Mouse (Mus musculus) ES-Bruce4 (cell line): ENCODE data around the gene Kalrn.

Experiments
- CTCF ChIP-seq: IDR thresholded peaks from one replicate; pipeline ENCODE4 v1.8.1; 2011; ENCODE audit warnings: low read depth, low read length
- EP300 ChIP-seq: IDR thresholded peaks from 2 replicates; pipeline ENCODE4 v1.6.1; 2011; ENCODE audit warnings: low read depth, low read length; ENCODE audit not compliant: insufficient read depth

DNA sequence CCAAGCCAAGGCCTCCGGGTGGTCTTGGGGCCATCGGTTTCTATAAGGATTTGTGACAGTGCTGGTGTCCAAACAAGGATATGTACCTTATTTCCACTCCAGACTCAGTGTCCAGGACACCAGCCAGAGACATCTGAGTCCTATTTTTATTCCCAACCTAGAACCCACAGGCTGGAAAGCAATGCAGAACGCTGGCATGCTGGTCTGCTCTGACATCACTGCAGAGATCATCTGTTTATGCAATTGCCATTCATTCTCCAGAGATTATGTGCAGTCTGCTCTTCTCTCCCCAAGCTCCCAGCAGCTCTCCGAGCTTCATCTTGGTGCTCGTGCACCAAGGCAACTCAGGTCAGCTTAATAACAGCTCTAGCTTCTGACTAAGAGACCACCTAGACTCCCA lies 12.5 kb downstream of the Kalrn start:
- TF ChIP-seq CTCF (no peak), EP300 (no peak)
